Mouse (Mus musculus): ENCODE measurements at regions not wholly inside any gene's neighbourhood (a gene's known extent, or its start where the extent isn't known, plus 50 kb on each side); places are given as distances from the start of the nearest gene placed in this dataset.

- TF ChIP-seq CTCF (IDR thresholded peaks at IDR 0.05; ENCODE audit: low read depth, low read length) (no peak), POLR2A (IDR thresholded peaks at IDR 0.05; ENCODE audit: extremely low read depth, insufficient read depth, low read length) (no peak)
Measured at GRCm38 (mm10) chr16:25087741-25088648, 198.6 kb upstream of the Tprg start.
